Mouse (Mus musculus) kidney, postnatal 4 days (tissue): Measurements from ENCODE around the gene Nufip1.
"Not testable (repeated sequence)": the region's sequence is repeated elsewhere in the genome, so short reads cannot be mapped to it uniquely, and the experiment has no call there.

ENCODE experiments used
- DNase-seq, 2 experiments: peaks; one replicate each; pipeline ENCODE4 v3.0.0; 2021; ENCODE audit warnings: mixed read lengths in 2 of 2

The Nufip1 gene

DNA sequence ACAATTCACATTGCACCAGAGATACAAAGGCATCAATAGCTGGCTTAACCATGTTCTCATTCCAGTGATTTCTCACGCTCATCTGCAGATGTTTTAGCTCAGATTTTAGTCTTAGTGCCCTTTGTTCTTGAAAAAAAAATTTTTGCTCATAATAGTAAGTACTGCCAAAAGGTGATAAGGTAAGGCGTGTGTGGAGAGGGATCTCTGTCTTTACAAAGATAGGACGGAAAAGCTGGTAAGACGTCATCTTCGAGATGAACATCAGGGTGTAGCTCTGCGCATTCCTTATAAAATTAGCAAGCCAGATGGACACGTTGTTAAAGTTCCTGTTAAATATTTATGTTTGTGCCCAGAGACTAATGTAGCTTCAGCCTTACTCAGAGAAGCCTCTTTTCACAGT, 35.2 kb downstream of the Nufip1 start:
- no peak for DNase-seq

DNA sequence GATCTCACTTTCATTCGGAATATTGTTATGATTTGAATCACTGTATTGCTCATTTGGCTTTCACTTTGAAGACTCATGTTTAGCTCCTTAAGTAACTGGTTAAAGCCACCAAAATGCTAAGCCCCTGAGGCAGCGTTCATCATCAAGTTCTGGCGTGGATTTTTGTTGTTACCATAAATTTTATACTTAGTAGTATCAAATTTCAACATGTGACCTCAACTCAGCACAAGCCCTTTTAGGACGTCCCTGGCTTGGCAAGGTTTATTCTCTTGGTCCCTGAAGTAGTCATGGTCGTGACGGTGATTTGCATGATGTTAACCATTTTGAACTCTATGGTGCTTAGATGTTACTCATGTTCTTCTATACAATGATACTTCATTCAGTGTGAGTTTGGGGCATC, 36.4 kb downstream of the Nufip1 start:
- DNase-seq, result no peak

DNA sequence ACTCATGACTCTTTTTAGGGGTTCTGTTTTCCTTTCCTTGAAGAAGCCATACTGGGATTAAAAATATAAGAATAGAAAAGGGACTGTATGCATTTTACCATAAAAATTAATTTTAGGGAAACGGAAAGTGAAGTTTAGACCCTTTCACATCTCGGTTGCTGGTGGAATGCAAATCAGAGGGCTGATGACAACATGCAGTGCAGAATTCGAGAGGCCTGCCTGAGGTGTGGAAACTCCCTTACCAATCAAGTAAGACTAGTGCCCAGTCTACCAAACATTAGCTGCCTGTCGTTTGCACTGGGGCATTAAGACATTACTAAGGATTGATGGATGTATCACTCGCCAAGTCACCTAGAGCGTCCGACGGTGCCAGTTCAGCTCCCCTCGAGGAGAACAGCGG, 37.6 kb downstream of the Nufip1 start:
- no peak for DNase-seq

DNA sequence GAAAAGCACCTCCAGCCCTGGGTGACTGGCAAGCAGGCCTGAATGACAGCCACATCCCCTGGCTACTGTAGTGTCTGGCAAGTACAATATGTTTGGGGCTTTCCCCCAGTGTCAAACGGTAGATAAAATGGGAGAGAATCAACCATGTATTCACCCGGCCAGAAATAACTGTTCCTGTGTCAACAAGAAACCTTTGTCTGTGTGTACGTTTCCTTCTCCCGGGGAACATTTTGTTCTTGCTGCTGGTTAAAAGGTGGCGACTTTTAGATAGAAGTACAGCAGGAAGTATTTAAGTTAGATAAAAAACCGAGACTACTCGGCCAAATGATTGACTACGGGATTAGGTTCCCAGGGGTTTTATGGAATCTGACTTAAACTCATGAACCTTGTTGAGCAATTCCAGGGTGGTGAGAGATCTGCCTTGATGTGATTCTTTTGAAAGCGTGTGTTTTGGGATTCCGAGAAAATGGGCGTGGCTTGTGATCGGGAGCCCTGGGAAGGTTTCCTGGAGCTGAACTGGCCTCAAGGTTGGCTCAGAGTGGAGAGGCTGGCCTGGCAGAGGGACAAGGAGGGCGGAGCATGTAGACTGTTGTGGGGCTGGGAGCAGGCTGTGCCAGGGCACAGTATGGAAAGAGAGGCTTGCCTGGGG, 39.0 kb downstream of the Nufip1 start:
- DNase-seq, result peak; percentile 79 to 86

DNA sequence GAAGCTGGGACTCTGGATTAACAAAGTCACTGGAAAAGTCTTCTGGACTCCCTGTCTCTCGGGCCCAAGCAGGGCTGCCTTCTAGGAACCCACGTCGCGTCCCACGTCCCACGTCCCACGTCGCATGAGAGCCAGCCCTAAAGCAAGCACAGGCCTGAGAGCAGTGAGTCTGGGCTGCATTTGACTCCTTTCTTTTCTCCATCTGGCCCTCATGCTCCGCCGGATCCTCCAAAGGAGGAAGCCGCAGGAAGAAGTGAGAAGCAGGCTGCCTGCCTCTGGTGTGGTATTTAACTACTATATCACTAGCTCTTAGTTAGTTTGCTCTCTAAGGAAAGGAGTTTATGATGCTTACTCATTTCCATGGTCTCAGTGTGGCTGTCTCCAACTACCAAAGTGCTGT, 39.8 kb downstream of the Nufip1 start:
- DNase-seq, result peak in 1 of 2 experiments; percentile 13

DNA sequence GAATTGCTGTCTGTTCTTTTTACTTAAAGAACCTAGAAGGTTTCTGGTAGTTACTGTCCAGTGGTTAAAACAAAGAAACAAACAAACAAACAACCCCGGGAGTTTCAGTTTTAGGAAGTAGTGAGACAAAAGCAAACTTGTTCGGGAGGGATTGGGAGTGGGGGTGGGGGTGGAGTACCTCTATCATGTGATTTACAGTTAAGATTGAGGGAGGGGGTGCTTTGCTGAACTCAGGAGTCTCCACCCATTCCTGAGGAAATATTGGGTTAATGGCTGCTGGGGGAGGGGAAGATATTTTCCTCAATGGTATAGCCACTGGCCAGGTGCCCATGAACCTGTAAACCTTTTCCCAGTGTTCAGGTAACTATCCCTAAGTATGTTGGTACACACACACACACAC, 40.3 kb downstream of the Nufip1 start:
- DNase-seq, result no peak

DNA sequence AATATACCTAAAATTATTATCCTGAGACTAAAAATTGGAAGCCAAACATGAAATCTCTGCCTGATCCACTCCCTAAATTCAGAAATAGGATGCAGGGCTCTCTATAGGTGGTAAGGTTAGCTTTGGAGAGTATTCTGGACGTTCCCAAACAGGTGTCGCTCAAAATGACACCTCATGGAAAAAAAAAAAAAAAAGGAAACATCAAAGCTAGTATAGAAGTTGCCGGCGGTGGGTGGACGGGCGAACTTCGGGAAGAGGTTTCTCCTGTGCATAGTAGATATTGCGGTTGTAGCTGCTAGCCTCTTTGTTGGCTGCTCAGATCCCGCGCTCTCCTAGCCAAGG, 41.1 kb downstream of the Nufip1 start:
- DNase-seq, result no peak

DNA sequence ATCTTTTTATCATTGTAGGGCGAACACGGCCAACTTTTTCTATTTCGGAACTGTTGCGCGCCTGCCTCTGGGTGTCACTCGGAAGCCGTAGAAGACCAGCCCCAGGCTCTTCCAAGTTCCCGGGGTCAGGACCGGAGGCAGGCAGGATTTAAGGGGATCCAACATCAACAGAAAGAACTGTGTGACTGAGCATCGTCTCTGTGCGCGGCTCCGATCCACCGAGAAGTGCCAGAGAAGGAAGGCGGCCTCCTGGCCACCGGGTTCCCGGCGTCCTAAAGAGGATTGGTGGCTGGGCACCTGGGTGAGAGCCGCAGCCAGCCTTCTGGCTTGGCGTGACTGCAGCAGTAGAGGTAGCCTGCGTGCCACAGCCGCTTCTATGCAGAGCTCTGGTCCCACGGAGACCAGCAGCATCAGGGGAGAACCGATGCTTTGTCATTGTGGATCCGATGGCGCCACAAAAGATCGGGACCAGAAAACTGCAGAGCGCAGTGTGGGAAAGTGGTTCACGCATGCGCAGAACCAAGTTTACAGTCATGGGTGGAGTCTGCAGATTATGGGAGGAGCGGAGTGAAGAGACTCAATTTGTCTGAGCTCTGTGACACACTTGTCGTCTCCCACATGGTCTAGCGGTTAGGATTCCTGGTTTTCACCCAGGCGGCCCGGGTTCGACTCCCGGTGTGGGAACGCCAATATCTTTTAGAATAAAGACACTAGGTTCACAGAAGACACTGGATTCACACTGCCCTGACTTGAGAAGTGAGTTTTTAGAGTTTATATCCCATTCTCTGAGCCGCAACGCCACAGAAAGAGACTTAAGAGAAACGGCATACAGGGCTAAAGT, 41.7 kb downstream of the Nufip1 start:
- peak; percentile 92 to 95 for DNase-seq

DNA sequence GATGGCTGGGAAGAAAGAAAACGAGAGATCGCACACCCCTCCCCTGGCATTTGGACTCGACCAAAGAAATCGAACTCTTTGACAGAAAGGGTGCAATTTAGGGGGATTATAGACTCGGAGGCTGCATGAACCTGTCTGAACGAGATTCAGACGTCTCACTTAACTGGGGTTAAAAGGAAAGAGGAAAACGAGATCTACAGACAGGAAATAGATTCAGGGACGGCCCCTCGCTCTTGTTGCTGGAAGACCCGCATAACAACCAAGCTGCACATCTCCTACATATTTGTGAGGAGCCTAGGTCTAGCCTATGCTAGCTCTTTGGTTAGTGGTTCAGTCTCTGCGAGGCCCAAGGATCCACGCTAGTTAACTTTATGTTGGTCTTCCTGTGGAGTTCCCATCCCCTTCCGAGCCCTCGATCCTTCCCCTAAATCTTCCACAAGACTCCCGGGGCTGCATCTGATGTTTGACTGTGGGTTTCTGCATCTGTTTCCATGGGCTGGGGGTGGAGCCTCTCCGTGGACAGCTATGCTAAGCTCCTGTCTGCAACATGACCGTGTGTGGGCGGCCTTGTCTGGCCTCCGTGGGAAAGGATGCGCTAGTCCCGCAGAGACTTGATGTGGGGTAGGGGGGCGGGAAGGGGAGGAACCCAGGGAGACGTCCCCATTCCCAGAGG, 42.4 kb downstream of the Nufip1 start:
- peak; percentile 37 to 57 for DNase-seq

DNA sequence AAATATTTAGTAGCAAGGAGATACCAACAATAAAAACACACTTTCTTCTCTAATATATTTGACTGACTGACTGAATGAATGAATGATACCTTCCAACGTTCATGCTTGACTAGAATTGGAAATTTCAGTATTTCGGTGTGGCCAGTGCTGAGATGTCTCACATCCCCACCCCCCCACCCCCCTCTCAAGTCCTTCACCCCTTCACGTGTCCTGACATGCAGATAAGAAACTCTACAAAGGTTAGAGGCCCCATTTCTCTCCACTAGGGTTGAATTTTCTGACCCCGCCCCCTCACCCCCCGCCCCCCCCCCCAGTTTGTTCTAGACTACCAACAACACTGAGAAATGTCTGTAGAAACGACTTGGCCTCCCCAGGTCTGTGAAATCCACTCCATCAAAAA, 43.1 kb downstream of the Nufip1 start:
- no peak for DNase-seq

DNA sequence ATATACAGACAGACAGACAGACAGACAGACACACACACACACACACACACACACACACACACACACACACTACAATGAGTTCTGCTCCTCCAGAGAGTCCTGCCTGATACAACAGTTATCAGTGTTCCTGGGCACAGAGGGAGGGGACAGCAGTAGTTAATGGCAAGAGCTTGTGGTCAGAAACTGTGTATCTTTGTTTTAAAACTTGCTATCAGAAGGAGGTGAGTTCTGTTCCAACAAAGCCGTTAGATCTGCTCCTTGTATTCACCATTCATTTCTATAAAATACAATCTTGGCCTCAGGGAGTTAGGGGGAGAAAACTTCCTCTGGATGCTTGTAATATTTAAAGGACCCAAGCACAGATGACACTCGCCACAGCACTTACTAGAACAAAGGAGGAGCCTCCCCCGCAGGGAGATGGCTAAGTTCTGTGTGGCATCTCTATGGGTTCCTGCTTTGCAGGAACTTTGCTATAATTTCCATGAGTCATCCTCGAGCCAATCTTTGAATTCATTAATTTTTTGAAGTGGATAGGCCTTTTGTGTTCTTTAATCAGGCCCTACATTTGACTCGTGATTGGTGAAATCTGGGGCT, 47.6 kb downstream of the Nufip1 start:
- no peak for DNase-seq

DNA sequence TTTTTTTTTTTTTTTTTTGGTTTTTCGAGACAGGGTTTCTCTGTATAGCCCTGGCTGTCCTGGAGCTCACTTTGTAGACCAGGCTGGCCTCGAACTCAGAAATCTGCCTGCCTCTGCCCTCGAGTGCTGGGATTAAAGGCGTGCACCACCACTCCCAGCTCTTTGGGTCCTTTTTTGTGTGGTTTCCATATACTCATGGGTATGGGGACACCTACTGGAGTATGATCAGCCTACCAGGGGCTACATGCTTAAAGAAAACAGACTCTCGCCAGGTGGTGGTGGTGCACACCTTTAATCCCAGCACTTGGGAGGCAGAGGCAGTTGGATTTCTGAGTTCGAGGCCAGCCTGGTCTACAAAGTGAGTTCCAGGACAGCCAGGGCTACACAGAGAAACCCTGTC, 49.9 kb downstream of the Nufip1 start:
- DNase-seq, result not testable (repeated sequence)

DNA sequence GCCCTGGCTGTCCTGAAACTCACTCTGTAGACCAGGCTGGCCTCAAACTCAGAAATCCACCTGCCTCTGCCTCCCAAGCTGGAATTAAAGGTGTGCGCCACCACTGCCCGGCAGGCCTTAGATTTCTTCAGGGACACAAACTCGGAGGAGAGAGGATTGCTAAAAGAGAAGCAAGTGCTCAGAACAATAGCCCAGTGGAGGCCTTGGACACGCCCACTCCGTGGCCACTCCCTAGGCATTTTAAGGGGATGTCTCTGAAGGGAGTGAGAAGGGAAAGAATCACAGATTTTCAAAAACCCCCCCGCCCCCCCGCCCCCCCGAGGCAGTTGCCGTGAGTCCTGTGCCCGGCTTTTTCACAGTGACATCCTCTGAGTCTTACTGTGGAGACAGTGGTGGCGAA, 53.5 kb downstream of the Nufip1 start:
- no peak for DNase-seq

DNA sequence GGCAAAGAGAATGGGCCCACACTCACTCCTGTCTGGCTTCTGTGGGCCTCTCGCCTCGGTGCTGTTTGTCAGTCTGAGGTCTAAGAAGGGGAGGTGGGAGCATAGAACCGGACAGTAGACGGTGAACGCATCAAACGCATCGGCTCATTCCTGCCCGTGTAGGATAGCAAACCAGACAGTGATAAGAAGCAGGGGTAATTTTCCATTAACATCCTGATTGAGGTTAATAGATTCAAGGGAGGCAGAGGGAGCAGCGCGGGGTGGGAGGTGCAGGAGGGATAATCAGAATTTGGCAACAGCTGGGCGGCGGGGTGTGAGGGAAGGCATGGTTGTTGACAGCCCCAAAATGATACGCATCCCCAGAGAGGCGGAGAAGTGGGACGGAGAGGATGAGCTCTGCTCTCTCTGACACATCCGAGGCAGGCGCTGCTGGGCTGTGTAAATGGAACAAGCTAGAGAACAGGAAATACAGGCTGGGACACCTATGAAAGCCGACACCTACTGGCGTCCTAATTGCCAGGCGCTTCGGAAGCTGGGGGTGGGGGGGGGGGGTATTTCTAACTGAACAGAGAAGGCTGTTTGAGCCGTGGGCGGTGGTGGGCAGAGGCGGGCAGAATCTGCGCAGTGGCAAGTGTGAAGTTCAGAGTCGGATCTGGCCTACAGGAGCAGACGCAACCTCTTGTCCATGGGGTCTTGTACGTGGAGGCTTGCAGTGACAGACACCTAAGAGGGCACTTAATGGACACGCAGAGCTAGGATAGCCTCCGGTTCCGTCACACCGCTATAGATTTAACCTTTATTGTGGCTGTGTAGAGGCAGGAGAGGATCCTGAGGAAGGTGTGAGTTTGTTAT, 54.4 kb downstream of the Nufip1 start:
- peak; percentile 34 to 43 for DNase-seq

DNA sequence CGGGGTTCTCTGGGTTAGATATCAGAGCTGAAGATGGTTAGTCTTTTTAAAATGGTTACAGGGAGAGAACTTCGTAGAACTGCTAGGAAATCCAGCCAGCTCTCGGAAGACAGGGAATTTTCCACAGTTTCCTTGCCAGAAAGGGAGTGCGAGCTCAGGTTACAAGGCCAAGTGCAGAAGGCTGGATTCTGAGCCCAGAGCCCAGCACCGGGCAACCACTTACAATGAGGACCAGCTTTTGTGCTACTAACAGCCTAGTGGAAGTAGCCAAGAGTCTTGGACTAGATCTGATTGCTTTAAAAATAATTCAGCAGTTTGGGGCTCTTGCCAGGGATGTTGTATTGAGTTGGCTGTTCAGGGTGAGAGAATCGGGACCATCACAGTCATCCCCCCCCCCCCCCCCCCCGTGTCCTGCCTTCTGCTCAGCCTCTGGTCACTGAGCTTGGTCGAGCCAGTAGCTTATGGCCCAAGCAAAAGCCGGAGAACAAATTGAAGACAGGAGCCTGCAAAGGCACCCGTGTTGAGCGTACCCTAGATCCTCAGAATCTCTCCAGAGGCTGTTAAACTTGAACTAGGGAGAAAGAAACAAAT, 59.3 kb downstream of the Nufip1 start:
- peak in 1 of 2 experiments; percentile 23 for DNase-seq

DNA sequence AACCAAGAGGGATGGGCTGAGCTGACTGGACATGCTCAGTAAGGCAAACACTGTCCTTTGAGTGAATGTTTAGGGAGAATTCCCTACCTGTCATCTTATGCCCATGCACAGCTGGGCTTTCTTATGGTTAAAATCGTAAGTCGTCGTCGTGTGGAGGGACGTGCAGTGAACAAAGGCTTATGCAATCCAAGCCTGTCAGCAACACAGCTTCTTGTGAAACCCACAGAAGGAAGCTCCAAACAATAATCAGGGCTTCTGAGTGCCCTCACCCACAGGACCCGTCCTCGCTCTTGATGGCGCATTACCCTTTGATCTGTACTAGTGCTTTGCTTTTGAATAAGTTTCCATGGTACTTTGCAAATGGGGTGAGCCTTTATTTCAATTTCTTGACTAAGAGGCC, 60.6 kb downstream of the Nufip1 start:
- DNase-seq, result no peak

DNA sequence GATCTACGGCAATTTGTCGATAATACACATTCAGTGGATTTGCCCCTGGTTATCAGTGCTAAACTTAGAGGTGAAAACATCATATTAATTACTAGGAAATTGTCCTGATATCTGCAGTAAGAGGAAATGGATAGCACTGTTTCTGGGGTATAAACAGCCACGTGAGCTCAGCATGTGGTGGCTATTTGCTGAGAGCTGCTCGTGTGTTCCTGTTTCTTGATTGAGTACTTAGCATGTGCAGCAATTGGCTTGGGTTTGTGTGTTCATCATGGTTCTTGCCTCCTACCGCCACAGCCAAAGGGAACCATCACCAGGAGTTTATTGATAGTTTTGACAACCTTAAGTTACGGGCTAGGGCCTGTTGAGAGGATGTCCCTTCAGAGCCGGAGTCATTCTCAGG, 63.6 kb downstream of the Nufip1 start:
- DNase-seq, result no peak

DNA sequence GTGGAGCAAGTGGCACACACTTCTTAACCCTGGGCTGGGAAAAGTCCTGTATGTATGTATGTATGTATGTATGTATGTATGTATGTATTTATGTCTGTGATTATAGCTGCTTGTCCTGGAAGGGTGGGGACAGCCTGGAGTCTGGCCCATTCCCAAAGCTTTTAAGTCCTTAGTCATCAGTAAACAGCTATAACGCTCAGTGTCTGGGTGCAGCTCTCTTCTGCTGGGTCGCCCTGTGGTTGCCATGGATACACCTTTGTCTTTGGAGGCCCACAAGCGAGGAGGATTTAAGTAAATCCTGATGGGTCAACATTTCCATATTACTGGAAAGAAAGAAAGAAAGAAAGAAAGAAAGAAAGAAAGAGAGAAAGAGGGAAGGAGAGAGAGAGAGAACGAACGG, 65.1 kb downstream of the Nufip1 start:
- no peak for DNase-seq

DNA sequence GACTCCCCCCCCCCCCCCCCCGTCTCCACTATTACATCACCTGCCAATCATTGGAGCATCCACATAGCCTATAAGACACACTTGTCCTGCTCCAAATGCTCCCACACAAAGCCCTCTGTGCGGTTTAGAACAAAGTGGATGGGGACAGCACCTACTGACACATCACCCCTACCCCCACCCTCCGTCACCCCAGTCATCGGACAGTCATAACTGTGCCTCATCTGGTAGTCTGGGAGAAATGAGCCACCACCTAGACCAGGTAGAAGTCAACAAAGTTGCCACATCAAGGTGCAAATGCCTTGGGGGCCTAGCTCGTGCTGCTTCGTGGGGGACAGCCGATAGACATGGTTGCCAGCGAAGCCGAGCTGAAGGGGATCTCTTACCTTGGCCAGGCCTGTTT, 66.5 kb downstream of the Nufip1 start:
- no peak for DNase-seq

DNA sequence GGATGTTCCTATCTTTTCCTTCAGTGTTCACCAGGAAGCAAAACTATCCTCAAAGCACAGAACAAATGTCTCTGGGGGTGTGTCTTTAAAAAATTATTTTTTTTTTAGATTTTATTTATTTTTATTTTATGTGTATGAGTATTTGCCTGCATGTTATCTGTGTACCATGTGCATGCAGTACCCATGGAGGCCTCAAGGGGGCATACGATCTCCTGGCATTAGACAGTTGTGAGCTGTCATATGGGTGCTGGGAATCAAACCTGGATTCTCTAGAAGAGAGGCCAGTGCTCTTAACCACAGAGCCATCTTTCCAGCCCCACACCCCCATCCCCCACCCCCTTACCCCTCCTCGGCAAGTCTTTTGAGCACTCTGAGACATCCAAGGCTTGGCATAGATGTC, 67.8 kb downstream of the Nufip1 start:
- DNase-seq, result no peak

DNA sequence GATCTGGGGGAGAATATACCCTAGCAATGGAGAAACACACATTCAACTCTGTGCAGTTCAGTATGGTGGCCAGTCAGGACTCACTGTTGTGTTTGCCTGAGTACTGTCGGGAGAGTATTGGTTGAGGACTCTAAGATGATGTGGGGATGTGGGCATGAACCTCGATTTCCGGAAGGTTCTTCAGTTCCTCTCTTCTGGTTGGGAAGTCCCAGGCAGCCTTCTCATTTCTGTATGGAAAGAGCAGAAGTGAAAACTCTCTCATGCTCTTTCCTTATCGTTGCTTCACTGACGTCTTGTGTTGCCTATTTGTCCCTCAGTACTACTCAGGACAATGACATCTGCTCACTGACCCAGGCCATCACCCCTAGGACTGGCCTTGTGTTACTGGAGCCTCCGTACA, 68.7 kb downstream of the Nufip1 start:
- no peak for DNase-seq

DNA sequence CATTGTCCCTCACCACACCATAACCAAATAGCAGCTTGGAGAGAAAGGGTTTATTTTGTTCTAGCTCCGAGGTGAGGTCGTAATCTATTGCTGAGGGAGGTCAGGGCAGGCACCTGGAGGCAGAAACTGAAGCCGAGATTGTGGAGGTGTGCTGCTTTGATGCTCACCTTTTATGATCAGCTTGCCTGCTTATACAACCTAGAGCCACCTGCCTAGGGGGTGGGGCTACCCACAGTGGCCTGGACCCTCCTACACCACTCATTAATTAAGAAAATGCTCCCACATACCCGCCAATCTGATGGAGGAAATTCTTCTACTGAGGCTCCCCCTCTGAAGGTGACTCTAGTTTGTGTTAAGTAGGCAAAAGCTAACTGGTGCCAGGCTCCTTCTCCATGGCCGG, 74.7 kb downstream of the Nufip1 start:
- DNase-seq, result peak in 1 of 2 experiments; percentile 15
